Mouse (Mus musculus): ENCODE measurements around the gene 1700010I14Rik. TPM values are rescaled to one million over a fixed set of nuclear protein-coding genes. Genes with fewer than 3 reads are reported as not detected.
A peak's percentile ranks its signal among the peaks of the same experiment; 100 is the strongest.

1700010I14Rik gene
- total and polyA plus RNA-seq, 2 experiments from 2014 or later = 2.6 to 3.2 TPM

- H3K9me3 ChIP-seq (ENCODE audit: low read length) = no peaks in the 10 kb centered on the region
- no peaks in the 10 kb centered on the region for H3K4me1 ChIP-seq (ENCODE audit: insufficient read depth)
- WGBS = 92% methylated on average over 4 of the region's 4 CpGs
- DNase-seq = no peak
- H3K27ac ChIP-seq (ENCODE audit: low read depth, low read length) = no peak overlapping the region
- no peak for TF ChIP-seq CTCF (IDR thresholded peaks at IDR 0.05; ENCODE audit: low read depth)
- H3K9ac ChIP-seq = no peak overlapping the region
- no peak overlapping the region for H3K4me3 ChIP-seq (ENCODE audit: low read depth, low read length)
- no peaks in the 10 kb centered on the region for H3K27me3 ChIP-seq (ENCODE audit: insufficient read depth, low read length)
- no peak for ATAC-seq
- no peak overlapping the region for H3K4me2 ChIP-seq (ENCODE audit: low read depth)
- H3K36me3 ChIP-seq (ENCODE audit: insufficient read depth) = no peaks in the 10 kb centered on the region
Measured at GRCm38 (mm10) chr17:9004516-9004915, 16.4 kb downstream of the 1700010I14Rik start.

DNA sequence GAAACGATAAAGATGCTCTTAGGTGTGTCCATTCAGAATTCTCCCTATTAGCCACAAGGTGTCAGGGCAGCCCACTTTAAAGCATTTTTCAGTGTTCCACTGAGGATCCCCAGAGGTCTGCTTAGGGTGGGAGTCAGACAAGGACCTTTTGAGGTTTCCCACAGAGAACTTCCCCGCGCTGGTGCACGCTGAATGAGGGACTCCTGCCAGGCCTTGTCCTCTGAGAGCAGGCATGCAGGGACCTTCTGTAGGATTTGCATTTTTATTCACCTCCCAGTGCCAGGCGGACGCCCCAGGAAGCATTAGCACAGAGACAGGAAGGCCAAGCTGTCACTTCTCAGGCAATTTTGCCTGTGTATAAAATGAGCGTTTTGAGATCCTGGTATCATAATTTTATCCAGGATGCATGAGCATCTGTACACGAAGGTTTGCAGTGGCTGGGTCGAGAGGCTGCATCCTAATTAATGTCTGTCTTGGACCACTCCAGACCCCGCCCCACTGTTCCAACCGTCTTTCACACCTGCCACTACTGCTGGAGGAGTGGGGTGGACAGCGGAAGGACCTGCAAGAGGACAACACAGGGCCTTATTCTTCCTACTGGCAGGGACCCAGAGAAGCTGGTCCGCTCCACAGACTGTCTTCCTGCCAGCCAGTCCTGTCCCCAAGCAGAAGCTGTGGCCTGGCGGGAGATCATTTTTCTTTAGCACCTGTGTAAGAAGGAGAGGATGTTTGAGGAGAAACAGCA is 35.2 kb downstream of the 1700010I14Rik start:
- no peak overlapping the region for H3K4me3 ChIP-seq (ENCODE audit: low read depth, low read length)
- peak; percentile 80 for ATAC-seq
- WGBS = 16% methylated on average over 14 of the region's 14 CpGs
- TF ChIP-seq CTCF (IDR thresholded peaks at IDR 0.05; ENCODE audit: low read depth) = peak; percentile 67
- H3K36me3 ChIP-seq (ENCODE audit: insufficient read depth) = no peaks in the 10 kb centered on the region
- no peaks in the 10 kb centered on the region for H3K9me3 ChIP-seq (ENCODE audit: low read length)
- peaks cover 7% of the 10 kb centered on the region; the same call in 1 of the 2 replicates for H3K4me1 ChIP-seq (ENCODE audit: insufficient read depth)
- no peak overlapping the region for H3K9ac ChIP-seq
- DNase-seq = peak; percentile 63
- no peak overlapping the region for H3K4me2 ChIP-seq (ENCODE audit: low read depth)
- no peak overlapping the region for H3K27ac ChIP-seq (ENCODE audit: low read depth, low read length)
- H3K27me3 ChIP-seq (ENCODE audit: insufficient read depth, low read length) = no peaks in the 10 kb centered on the region

DNA sequence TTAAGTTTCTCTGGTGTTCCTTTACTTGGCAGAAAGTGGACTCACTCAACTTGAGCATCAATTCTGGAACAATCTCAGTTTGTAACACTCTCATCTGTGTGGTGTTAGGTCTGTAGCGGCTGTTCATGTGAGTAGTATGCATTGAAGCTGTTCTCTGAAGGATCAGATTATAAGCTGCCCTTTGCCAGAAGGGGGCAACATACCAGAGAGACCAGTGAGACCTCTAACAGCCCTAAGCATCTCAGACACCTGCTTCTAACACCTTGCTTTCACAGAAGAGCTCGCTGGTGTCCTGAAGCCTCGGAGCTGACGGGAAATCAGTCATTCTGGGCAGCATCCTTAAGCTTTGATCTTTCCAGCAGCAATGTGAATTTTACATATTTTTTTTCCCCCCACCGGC is 42.0 kb downstream of the 1700010I14Rik start:
- ATAC-seq = no peak
- H3K9ac ChIP-seq = no peak overlapping the region

GRCm38 (mm10) chr17:9031241-9032141 is 43.4 kb downstream of the 1700010I14Rik start:
- peak overlapping the region; percentile 26; the same call in 1 of the 2 replicates for H3K9ac ChIP-seq
- no peaks in the 10 kb centered on the region for H3K36me3 ChIP-seq (ENCODE audit: insufficient read depth)
- H3K9me3 ChIP-seq (ENCODE audit: low read length) = no peaks in the 10 kb centered on the region
- ATAC-seq = peak; percentile 93
- 6% methylated on average over 24 of the region's 24 CpGs for WGBS
- H3K27ac ChIP-seq (ENCODE audit: low read depth, low read length) = peak overlapping the region; percentile 69
- peak; percentile 95 for DNase-seq
- H3K27me3 ChIP-seq (ENCODE audit: insufficient read depth, low read length) = no peaks in the 10 kb centered on the region
- peak overlapping the region; percentile 45 for H3K4me2 ChIP-seq (ENCODE audit: low read depth)
- peak overlapping the region; percentile 20 for H3K4me3 ChIP-seq (ENCODE audit: low read depth, low read length)
- H3K4me1 ChIP-seq (ENCODE audit: insufficient read depth) = peaks cover 13% of the 10 kb centered on the region; the same call in 1 of the 2 replicates
- peak; percentile 96 for TF ChIP-seq CTCF (IDR thresholded peaks at IDR 0.05; ENCODE audit: low read depth)

More for the DNA sequence above, 42.0 kb downstream of the 1700010I14Rik start:
- H3K4me3 ChIP-seq (ENCODE audit: low read depth, low read length) = no peak overlapping the region
- no peaks in the 10 kb centered on the region for H3K9me3 ChIP-seq (ENCODE audit: low read length)
- 64% methylated on average over 5 of the region's 5 CpGs for WGBS
- H3K4me2 ChIP-seq (ENCODE audit: low read depth) = no peak overlapping the region
- H3K4me1 ChIP-seq (ENCODE audit: insufficient read depth) = peaks cover 13% of the 10 kb centered on the region; the same call in 1 of the 2 replicates
- no peaks in the 10 kb centered on the region for H3K27me3 ChIP-seq (ENCODE audit: insufficient read depth, low read length)
- no peak overlapping the region for H3K27ac ChIP-seq (ENCODE audit: low read depth, low read length)
- no peak for DNase-seq
- H3K36me3 ChIP-seq (ENCODE audit: insufficient read depth) = no peaks in the 10 kb centered on the region
- TF ChIP-seq CTCF (IDR thresholded peaks at IDR 0.05; ENCODE audit: low read depth) = peak; percentile 27; the same call in 1 of the 2 replicates

DNA sequence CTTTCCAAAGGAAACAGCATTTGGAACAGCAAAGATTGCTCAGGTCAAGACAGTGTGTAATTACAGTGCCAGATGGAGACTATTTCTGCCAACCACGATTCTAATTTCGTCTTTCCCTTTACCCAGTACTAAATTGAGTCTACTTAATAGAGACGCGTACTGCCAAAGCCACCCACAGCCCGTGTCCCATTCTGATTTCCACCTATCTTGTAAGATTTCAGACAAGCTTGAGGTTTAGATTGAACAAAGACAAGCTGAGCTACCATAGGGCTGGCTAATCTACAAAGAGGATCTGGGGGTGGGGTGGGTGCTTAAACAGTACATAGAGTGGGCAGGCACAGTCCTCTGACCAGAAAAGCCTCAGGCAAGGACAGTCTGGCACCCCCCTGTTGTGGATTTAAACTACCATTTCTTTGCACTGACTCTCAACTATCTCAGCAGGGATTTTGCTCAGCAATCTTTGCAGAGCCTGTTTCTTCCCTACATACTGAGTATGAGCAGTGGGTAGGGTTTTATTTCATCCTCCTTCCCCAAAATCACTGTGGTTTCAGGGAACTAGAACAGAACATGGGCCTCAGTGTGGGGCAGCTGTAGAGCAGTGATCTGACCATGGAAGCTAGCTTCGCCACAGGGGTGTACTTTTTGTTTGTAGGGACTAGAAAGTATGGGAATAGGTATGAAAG is 44.4 kb downstream of the 1700010I14Rik start:
- H3K27me3 ChIP-seq (ENCODE audit: insufficient read depth, low read length) = no peaks in the 10 kb centered on the region
- H3K4me1 ChIP-seq (ENCODE audit: insufficient read depth) = 0 out of 2 replicates have a peak, but pooled peaks cover 6% of the 10 kb centered on the region
- peak overlapping the region; percentile 69 for H3K27ac ChIP-seq (ENCODE audit: low read depth, low read length)
- peak; percentile 34; the same call in 1 of the 2 replicates for ATAC-seq
- peak overlapping the region; percentile 45; the same call in 1 of the 2 replicates for H3K4me2 ChIP-seq (ENCODE audit: low read depth)
- no peak overlapping the region for H3K9ac ChIP-seq
- 25% methylated on average over 6 of the region's 6 CpGs for WGBS
- no peaks in the 10 kb centered on the region for H3K36me3 ChIP-seq (ENCODE audit: insufficient read depth)
- H3K4me3 ChIP-seq (ENCODE audit: low read depth, low read length) = no peak overlapping the region
- no peaks in the 10 kb centered on the region for H3K9me3 ChIP-seq (ENCODE audit: low read length)
- DNase-seq = peak; percentile 61
- no peak for TF ChIP-seq CTCF (IDR thresholded peaks at IDR 0.05; ENCODE audit: low read depth)

GRCm38 (mm10) chr17:9033511-9033910 is 45.4 kb downstream of the 1700010I14Rik start:
- H3K4me2 ChIP-seq (ENCODE audit: low read depth) = no peak overlapping the region
- no peaks in the 10 kb centered on the region for H3K27me3 ChIP-seq (ENCODE audit: insufficient read depth, low read length)
- no peak for ATAC-seq
- TF ChIP-seq CTCF (IDR thresholded peaks at IDR 0.05; ENCODE audit: low read depth) = no peak
- DNase-seq = no peak
- no peak overlapping the region for H3K27ac ChIP-seq (ENCODE audit: low read depth, low read length)
- no peaks in the 10 kb centered on the region for H3K9me3 ChIP-seq (ENCODE audit: low read length)
- no peaks in the 10 kb centered on the region for H3K36me3 ChIP-seq (ENCODE audit: insufficient read depth)
- H3K9ac ChIP-seq = no peak overlapping the region
- WGBS = 79% methylated on average over 5 of the region's 5 CpGs
- no peak overlapping the region for H3K4me3 ChIP-seq (ENCODE audit: low read depth, low read length)
- H3K4me1 ChIP-seq (ENCODE audit: insufficient read depth) = 0 out of 2 replicates have a peak, but pooled peaks cover 6% of the 10 kb centered on the region

Measured in forebrain, postnatal 0 days (tissue).